Mouse (Mus musculus) 3134 (cell line): ENCODE data around the gene Carns1.
A peak's percentile ranks its signal among the peaks of the same experiment; 100 is the strongest.
"Not testable (repeated sequence)": the region's sequence is repeated elsewhere in the genome, so short reads cannot be mapped to it uniquely, and the experiment has no call there.

Source experiments
- DNase-seq: peaks from one replicate; pipeline ENCODE4 v3.0.0-alpha.2; 2011; ENCODE audit warnings: low spot score; ENCODE audit not compliant: insufficient read length; ENCODE audit errors: extremely low read depth

The Carns1 gene

DNA sequence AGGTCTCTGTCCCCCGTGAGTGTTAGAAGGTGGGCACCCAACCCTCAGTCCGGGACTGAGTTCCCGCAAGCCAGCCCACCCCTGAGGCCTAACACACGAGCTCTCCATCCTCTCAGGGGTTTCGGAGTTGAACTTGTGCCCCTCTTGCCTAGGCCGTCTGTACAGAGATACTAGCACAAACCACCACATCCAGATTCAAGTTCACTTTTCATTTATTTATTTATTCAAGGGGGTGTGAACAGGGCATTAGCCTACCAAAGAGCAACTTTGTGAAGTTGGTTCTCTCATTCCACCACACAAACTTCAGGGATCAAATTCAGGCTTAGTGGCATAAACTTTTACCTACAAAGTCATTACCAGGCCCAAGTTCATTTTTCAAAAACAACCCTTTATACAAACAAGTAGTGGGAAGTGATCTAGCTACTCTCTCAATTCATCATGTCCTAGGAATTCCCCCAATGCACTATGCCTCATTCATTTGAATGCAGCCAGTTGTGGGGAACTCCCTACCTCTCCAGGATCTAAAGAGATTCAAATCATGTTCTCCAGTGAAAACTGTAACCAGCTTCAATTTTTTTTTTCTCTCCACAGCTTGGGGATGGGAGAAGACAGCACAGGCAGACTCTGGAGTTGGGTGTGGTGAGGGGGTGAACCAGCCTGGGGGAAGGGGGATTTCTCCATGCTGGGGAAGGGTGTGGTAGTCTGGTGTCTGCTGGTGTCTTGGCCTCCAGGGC is 39.9 kb downstream of the Carns1 start:
- not testable (repeated sequence) for DNase-seq

DNA sequence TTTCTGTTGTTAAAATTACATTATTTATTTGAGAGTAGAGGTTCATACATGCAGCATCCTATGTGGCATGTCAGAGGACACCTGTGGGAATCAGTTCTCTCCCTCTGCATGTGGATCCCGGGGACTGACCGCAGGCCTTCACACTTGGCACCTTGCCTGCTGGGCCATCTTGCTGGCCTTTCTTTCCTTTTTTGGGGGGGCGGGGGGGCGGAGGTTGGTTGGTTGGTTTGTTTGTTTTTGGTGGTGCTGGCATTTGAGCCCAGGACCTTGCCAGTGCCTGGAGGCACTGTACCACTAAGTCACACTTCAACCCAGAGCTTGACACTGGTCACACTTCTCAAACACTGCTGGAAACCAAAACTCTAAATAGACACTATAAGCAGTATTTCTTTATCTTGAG is 40.9 kb downstream of the Carns1 start:
- DNase-seq = peak; percentile 45

DNA sequence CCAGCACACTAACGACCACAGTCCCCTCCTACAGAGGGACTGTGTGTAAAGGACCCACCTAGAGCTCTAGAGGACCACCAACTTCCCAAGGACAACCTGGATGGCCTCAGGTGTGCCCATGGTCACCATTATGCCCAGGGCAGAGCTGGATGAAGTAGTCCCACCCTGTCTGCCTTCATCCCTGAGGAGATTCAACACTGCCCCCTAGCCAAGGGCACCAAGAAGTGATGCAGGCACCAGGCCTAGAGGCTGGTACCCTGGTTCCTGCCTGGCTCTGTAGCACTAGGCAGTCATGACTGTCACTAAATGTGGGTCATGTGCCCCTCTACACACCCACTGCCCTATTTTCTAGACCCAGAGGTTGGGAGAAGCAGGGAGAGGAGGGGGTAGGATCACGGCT is 43.5 kb downstream of the Carns1 start:
- DNase-seq = no peak

DNA sequence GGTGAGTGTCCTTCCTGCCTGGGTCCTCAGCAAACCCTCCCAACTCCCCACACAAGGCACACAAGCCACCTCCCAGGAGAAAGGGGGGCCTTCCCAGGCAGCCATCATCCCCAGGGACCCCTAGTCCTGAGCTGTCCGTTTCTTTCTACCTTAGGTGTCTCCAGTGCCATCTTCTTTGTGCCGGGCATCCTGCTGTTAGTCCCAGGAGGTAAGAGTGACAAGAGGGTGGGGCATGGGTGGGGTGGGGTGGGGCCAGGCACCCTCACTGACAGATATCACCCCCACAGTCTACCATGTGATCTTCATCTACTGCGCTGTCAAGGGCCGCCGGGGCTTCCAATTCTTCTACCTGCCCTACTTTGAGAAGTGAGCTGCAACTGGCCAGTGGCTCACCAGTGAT is 44.2 kb downstream of the Carns1 start:
- DNase-seq = no peak

DNA sequence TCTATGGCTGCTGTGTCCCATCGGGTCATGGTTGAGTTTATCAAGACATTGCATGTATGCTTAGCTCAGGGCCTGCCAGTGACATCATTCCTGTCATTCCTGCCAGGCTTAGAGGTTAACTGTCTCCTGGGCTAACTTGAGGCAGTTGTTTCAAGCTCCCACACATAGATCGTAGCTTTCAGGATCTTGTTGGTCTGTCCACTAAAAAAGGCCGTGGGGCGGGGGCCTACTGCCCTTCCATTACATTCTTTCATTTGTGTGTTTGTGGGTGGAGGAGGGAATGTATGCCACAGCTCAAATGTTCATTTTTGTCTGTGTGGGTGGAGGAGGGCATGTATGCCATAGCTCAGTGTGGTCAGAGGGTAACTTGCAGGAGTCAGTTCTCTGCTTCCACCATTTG is 45.2 kb downstream of the Carns1 start:
- no peak for DNase-seq

DNA sequence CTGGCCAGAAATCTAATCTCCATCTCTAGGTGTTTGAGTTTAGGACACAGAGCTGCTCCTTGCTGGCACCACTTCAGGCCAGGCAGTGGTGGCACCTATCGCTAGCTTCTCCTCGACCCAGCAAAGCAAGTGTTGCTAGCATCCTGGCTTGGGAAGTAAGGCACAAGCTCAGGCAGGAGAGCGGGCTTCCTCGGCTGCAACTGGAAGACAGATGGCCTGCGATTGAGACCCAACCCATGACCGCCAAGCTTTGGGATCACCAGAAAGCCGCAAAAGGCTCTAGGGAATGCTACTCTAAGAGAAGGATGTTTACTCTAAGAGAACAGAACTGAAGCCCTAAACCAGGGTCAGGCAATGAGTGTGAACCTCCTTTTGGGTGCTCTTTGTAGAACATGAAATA is 45.8 kb downstream of the Carns1 start:
- no peak for DNase-seq

DNA sequence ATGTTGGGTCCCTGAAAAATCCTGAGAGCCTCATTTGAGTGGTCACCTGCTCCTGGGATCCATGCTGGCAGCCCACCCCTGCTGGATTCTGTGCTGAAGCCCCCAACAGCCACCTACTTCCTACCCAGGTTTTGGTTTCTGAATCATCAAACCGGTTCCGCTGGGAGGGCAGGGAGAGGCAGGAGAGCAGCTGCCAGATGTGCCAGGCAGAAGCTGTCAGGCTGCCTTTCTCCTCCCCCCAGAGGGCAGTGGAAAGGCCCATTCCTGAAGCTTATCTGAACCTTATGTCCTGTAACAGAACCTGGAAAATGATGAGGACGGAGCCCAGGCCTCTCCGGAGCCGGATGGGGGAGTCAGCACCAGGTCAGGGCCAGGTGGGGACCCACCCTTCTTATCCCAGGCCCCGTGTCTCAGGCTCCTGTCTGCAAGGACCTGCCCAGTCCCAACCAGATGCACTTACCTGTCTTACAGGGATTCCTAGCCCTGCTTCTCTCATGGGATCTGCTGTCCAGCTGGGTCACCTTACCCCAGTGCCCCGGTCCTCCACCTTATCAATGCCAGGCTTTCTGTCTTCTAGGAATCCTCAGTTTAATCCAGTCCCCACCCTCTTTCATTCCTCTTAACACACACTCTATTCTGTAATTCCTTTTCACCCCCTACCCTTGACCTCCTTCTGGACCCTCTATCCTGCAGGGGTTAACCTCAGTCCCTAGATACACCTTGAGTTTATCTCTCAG is 48.4 kb downstream of the Carns1 start:
- peak; percentile 53 for DNase-seq

DNA sequence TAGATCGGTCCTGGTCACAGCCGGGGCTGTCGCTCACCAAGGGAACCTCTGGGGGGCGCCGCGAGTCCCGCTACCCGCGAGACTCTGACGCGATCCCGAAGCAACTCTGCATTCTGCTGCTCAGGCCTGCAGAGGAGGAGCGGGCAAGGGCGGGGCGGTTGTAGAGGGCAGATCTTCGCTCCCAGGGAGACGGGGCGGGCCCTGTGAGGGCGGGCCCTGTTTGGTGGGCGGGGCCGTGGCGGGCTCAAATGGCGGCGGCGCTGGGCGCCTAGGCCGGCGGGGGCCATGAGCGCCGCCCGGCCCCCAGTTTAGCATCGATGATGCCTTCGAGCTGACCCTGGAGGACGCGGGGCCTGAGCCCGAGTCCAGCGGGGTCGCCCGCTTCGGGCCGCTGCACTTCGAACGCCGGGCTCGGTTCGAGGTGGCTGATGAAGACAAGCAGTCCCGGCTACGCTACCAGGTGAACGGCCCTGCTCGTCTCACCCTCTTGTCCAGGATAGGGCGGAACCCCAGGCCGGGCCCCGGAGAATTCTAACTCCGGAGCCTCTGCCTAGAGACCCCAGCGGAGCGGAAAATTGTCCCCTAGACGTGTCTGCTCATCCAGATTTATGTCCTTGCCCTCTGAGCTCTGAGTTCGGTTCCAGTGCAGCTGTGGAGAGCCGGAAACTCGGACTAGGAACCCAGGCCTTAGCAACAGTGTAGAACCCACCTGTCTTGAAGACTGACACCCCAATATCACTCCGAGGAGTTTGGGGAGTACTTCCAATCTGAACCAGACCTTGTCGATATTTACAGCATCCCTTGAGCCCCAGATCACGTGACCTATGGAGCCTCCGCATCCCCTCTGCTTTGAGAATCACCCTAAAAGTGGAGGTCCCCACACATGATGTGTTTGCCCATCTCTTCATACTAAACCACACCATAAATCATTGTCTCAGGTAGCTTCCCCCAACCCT is 49.3 kb downstream of the Carns1 start, which contains the start of gene Aip:
TSS of gene Aip (minus strand) at position 118 of the 956 bp plus-strand sequence.
- peak; percentile 99 for DNase-seq

DNA sequence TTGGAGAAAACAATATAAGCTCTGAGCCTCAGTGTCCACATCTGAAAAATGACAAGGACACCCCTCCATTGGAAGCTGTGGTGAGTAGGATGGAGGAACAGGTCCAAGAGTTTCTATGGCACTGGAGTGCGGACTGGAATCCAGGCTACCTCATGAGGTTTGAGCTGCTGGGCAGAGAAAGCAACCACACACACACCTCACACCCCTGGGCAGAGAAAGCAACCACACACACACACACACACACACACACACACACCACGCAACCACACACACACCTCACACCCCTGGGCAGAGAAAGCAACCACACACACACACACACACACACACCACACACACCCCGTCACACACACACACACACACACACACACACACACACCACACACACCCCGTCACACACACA is 50.0 kb downstream of the Carns1 start:
- not testable (repeated sequence) for DNase-seq

DNA sequence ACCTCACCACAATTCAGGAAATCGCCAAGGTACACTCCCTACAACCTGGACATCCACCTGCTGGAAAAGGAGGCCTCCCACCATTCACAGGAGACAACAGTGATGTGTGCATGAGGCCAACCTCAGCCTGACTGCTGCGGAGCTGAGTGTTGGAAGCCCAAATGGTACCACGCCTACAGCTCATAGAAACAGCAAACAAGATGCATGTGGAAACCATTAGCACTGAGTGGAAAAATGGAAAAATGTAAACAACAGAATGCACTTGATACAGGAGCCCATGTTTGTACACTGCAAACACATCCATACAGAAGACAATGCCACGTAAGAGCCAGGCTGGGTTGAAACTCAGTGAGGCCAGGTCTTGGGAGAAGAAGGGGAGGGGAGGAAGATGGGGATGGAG is 50.8 kb downstream of the Carns1 start:
- DNase-seq = no peak

DNA sequence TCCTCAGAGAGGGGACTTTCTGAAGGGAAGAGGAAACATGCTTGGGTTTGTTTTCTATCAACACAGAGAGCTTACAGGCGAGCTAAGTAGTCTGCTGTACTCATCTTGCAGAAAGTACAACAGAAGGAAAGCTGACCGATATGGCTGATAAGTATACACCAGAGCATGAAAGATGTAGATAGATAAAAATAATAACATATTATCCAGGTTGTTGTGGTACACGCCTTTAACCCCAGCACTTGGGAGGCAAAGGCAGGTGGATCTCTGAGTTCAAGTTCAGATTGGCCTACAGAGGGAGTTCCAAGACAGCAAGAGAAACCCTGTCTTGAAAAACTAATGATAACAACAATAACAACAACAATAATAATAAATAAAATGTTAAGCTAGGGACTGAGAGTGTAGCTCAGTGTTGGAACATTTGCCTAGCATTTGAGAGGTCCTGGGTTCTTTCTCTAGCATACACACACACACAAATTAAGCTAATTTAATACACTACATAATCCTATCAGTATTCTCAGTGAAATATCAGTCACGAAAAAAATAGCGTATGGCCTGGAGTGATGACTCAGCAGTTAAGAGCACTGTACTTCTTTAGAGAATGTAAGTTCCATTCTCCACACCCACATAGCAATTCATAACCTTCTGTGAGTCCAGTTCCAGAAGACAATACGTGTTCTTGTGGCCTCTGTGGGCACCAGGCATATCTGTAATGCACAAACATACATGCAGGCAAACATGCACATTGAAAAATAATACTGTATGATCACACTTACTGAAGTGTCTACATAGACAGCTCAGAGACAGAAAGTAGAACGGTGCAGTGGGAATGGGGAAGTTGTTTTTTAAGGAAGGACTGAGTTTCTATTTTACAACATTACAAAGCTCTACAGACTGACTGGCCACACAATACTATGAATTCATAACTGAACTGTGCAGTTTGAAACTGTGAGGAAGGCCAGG is 52.6 kb downstream of the Carns1 start:
- DNase-seq = no peak

DNA sequence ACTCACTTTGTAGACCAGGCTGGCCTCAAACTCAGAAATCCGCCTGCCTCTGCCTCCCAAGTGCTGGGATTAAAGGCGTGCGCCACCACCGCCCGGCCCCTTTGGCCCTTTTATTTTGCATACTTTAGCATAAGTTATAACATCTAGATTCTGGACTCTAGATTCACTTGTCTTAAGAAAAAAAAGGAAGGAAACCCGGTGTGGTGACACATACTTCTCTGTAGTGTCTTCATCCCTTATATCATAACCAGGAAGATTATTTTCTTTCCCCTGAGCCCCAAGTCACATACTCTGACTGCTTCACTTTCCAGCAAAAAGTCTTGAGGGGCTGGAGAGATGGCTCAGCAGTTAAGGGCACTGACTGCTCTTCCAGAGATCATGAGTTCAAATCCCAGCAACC is 53.4 kb downstream of the Carns1 start:
- DNase-seq = not testable (repeated sequence)

DNA sequence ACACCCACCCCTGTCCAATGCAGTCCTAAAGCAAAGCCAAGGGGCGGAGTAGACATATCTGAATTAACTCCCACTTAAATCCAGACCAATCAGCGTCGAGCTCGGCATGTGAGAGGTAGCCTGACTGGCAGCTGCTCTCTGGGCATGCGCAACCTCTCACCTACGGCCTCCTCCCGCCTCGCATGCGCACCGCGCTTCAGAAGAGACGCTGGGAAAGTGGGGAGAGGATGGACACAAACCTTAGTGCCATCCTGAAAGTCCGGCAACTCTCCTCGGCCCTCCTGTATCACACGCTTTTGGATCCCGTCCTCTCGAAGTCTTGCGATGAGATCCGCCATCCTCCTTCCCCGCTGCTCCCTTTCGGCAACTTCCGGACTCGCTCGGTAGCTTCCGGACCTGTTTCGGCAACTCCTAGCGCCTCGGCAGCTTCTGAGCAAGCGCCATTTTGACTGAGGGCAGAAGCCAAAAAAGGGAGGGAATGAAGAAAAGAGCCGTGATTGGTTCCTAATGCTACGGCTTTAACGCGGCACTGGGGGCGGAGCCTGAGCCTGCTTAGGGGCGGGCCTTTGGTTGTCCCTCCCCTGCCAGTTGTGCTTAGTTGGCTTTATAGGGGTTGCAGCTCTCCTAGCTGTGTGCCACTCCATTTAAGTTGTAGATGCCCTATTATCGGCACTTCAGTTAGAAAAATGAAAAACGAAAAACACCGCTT is 54.0 kb downstream of the Carns1 start:
- DNase-seq = peak; percentile 95

DNA sequence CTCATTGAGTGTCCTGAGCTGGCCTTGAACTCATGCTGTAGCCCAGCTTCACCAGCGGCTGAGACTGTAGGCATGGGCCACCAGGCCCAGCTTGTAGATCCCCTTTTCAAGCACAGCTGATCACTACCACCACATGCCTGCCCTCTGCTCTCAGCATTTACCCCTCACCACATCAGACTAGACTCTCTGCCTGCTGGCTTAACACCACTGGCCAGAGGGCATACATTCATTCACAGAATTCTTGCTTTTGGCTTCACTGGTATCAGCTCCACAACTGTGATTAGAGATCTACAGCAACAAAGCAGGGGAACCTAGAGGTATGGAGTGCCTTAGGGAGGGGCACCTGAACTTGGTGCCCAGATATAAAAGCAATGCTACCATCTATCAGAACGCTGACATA is 54.8 kb downstream of the Carns1 start:
- no peak for DNase-seq

DNA sequence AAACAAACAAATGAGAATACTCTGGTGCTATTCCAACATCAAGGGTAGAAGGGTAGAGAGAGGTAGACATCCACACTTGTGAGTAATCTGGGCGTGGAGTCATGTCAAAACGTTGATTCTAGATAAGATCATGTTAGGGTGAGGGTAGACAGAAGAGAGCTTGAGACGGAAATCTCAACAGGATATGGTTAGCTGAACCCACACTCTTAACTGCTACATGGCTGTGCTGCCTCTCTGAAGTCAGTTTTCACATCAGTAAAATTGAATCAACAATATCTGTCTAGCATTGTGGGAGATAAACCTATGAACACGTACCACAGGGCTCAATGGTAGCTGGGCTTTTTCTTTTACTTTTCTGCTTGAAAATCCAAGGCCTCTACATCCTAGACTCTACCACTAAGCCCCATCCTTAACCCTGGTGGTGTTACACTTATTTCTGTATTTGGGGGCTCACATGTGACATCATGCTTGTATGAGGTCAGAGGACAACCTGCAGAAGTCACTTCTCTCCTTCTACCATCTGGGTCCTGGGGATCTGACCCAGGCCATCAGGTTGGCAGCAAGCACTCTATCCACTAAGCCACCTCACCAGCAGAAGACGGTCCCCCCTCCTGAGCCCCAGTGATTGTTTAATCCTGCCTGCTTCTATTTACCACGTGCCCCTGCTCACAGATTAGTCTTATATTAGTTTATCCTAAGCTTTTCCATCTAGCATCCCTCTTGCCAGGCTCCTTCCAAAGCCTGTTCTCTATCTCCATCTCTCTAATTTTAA is 55.4 kb downstream of the Carns1 start:
- no peak for DNase-seq

DNA sequence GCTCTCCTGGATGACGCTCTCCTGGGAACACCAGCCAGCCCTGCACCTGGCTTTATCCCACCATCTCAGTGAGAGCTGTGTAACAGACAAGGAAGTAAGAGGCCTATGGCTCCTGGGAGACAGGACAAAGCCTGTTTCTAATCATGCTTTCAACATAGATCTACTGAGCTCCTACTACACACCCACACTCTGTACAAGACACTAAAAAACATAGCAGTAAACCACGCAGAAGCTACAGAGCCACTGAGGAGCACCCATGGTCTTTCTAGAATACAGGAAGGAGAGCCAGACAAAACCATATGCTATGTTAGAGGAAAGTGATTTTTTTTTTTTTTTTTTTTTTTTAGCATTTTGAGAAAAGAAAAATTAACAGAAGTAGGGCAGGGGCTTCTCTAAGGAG is 56.9 kb downstream of the Carns1 start:
- no peak for DNase-seq

DNA sequence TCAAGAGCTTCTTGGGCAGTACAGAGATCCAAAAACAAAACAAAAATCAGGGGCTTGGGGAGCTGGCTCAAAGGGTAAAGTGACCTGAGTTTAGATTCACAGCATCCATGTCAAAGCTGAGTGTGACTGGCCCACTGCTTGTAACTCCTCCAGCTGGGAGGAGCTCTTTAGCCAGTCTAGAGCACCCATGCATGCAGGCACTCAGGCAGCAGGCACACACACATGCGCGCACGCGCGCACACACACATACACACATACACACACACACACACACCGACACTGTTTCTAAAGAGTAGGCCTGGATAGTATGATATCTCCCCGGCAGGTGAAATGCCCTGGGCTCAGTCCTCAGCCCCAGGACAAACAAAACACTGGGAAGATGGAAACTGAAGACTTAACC is 58.3 kb downstream of the Carns1 start:
- DNase-seq = no peak

DNA sequence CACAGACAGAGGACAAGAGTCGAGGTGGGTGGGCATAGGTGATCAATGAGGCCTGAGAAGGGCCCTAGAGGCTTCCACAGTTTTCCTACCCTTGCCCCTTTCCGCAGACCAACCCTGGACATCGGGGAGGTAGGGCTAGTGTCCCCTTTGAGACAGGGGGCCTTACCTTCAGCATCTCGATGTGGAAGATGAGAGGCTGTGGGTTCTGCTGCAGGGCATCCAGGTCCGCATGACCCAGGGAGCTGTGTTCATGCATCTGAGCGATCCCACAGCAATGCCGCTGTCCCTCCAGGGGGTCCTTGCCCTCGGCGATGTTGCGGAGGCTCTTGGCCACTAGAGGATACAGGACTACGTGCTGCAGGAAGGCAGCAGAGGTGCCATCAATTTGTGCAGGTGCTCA is 59.5 kb downstream of the Carns1 start:
- DNase-seq = no peak

DNA sequence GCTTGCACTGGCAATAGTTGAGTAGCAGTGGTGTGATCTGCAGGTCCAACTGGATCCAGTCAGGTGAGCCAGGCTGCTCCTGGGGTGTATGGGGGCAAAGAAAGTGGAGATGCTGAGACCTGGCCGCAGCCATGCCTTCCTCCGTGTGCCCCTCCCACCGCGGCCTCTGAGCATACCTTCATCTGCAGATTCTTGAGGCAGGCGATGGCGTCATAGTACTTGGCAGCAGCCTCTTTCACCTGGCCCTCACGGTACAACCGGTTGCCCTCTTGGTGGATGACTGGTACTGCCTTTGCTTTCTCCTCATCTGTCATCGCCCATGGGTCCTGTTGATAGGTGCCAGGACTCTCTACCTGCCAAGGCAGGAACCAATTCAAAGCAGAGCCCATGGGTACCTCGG is 60.1 kb downstream of the Carns1 start:
- no peak for DNase-seq
